Mouse (Mus musculus) MEL (cell line): Measurements from ENCODE around the gene Cir1. TPM values are rescaled to one million over a fixed set of nuclear protein-coding genes. Genes with fewer than 3 reads are reported as not detected.

Source experiments
- DNase-seq: peaks from one replicate; pipeline ENCODE4 v3.0.0; 2011; ENCODE audit warnings: low read depth, low spot score
- H3K27ac ChIP-seq: 2 replicates; pipeline ENCODE4 v1.5.1; 2012; ENCODE audit warnings: low read depth, mild to moderate bottlenecking, control low read depth, low read length, moderate library complexity; ENCODE audit not compliant: control insufficient read depth
- H3K27me3 ChIP-seq, 2 experiments: fragments of 150-350 bp in 1 of 2; sonication (generic) in 1 of 2; 2 replicates each; pipeline ENCODE4 v1.6.1; 2012; ENCODE audit warnings: low read length in 2 of 2, mild to moderate bottlenecking in 2 of 2, improper control_type of control experiment in 1 of 2, moderate library complexity in 1 of 2; ENCODE audit not compliant: insufficient read depth in 2 of 2, control insufficient read depth in 1 of 2
- H3K36me3 ChIP-seq, 2 experiments: 2 replicates each; pipeline ENCODE4 v1.6.1; 2012 to 2014; ENCODE audit warnings: low read length in 2 of 2, improper control_type of control experiment in 1 of 2, inconsistent platforms in 1 of 2, mild to moderate bottlenecking in 1 of 2; ENCODE audit not compliant: insufficient read depth in 2 of 2, control insufficient read depth in 1 of 2
- H3K4me1 ChIP-seq, 2 experiments: fragments of 150-350 bp in 1 of 2; sonication (generic) in 1 of 2; 2 replicates each; pipeline ENCODE4 v1.6.1; 2012; ENCODE audit warnings: low read length in 2 of 2, improper control_type of control experiment in 1 of 2, mild to moderate bottlenecking in 1 of 2; ENCODE audit not compliant: insufficient read depth in 2 of 2, control insufficient read depth in 1 of 2
- H3K4me3 ChIP-seq, 2 experiments: fragments of 150-350 bp in 1 of 2; sonication (generic) in 1 of 2; 2 replicates each; pipeline ENCODE4 v1.5.1; 2012; ENCODE audit warnings: low read depth in 2 of 2, low read length in 2 of 2, mild to moderate bottlenecking in 2 of 2, moderate library complexity in 2 of 2, control low read depth in 1 of 2, improper control_type of control experiment in 1 of 2; ENCODE audit not compliant: control insufficient read depth in 1 of 2, insufficient read depth in 1 of 2
- H3K79me2 ChIP-seq: 2 replicates; pipeline ENCODE4 v1.6.1; 2012; ENCODE audit warnings: mild to moderate bottlenecking, low read length, moderate library complexity; ENCODE audit not compliant: control insufficient read depth, poor library complexity, insufficient read depth
- H3K9ac ChIP-seq: 2 replicates; pipeline ENCODE4 v1.6.1; 2012; ENCODE audit warnings: low read depth, mild to moderate bottlenecking, control low read depth, low read length, moderate library complexity; ENCODE audit not compliant: control insufficient read depth, poor library complexity, severe bottlenecking
- H3K9me3 ChIP-seq: fragments of 150-350 bp; sonication (generic); replicated peaks from 2 replicates; pipeline ENCODE4 v1.6.1; 2012; ENCODE audit warnings: mild to moderate bottlenecking, low read length, improper control_type of control experiment, moderate library complexity; ENCODE audit not compliant: insufficient read depth
- CHD1 ChIP-seq: IDR thresholded peaks from 2 replicates; pipeline ENCODE4 v1.6.1; 2012; ENCODE audit warnings: low read depth, mild to moderate bottlenecking, inconsistent platforms, low read length, improper control_type of control experiment
- CHD2 ChIP-seq: IDR thresholded peaks from 2 replicates; pipeline ENCODE4 v1.6.1; 2011; ENCODE audit warnings: low read length, improper control_type of control experiment
- ELF1 ChIP-seq: IDR thresholded peaks from 2 replicates; pipeline ENCODE4 v1.6.1; 2014; ENCODE audit warnings: low read depth, mild to moderate bottlenecking, inconsistent platforms, low read length, improper control_type of control experiment, moderate library complexity
- ETS1 ChIP-seq: IDR thresholded peaks from 2 replicates; pipeline ENCODE4 v1.6.1; 2012; ENCODE audit warnings: low read depth, mild to moderate bottlenecking, inconsistent platforms, low read length, improper control_type of control experiment, moderate library complexity
- GABPA ChIP-seq: IDR thresholded peaks from 2 replicates; pipeline ENCODE4 v1.6.1; 2012; ENCODE audit warnings: low read depth, mild to moderate bottlenecking, inconsistent platforms, low read length, improper control_type of control experiment, moderate library complexity
- GATA1 ChIP-seq: IDR thresholded peaks from 2 replicates; pipeline ENCODE4 v1.6.1; 2011; ENCODE audit warnings: low read depth, low read length, improper control_type of control experiment
- HCFC1 ChIP-seq: IDR thresholded peaks from 2 replicates; pipeline ENCODE4 v1.6.1; 2012; ENCODE audit warnings: low read depth, mild to moderate bottlenecking, inconsistent platforms, low read length, improper control_type of control experiment, moderate library complexity
- JUND ChIP-seq: IDR thresholded peaks from 2 replicates; pipeline ENCODE4 v1.6.1; 2011; ENCODE audit warnings: low read depth, mild to moderate bottlenecking, improper control_type of control experiment, low read length
- KAT2A ChIP-seq: conservative IDR thresholded peaks from 2 replicates; pipeline ENCODE4 v1.6.1; 2012; ENCODE audit warnings: low read depth, low read length, improper control_type of control experiment, inconsistent platforms
- MAX ChIP-seq: IDR thresholded peaks from 2 replicates; pipeline ENCODE4 v1.6.1; 2011; ENCODE audit warnings: low read length, improper control_type of control experiment
- MEF2A ChIP-seq: IDR thresholded peaks from 2 replicates; pipeline ENCODE4 v1.6.1; 2014; ENCODE audit warnings: low read depth, mild to moderate bottlenecking, inconsistent platforms, low read length, improper control_type of control experiment; ENCODE audit not compliant: poor library complexity, insufficient replicate concordance, severe bottlenecking; ENCODE audit errors: extremely low read depth
- MYB ChIP-seq: IDR thresholded peaks from 2 replicates; pipeline ENCODE4 v1.6.1; 2011; ENCODE audit warnings: mild to moderate bottlenecking, low read depth, low read length, improper control_type of control experiment
- MYC ChIP-seq: IDR thresholded peaks from 2 replicates; pipeline ENCODE4 v1.6.1; 2011; ENCODE audit warnings: low read depth, mild to moderate bottlenecking, low read length, improper control_type of control experiment, moderate library complexity
- NELFE ChIP-seq: IDR thresholded peaks from 2 replicates; pipeline ENCODE4 v1.6.1; 2011; ENCODE audit warnings: low read depth, low read length, improper control_type of control experiment
- NRF1 ChIP-seq: IDR thresholded peaks from 2 replicates; pipeline ENCODE4 v1.6.1; 2014; ENCODE audit warnings: low read depth, mild to moderate bottlenecking, inconsistent platforms, low read length, improper control_type of control experiment, moderate library complexity; ENCODE audit not compliant: poor library complexity, insufficient read depth, severe bottlenecking
- RCOR1 ChIP-seq: IDR thresholded peaks from 2 replicates; pipeline ENCODE4 v1.6.1; 2012; ENCODE audit warnings: low read depth, mild to moderate bottlenecking, inconsistent platforms, low read length, improper control_type of control experiment
- SMC3 ChIP-seq: IDR thresholded peaks from 2 replicates; pipeline ENCODE4 v1.6.1; 2011; ENCODE audit warnings: low read depth, low read length, improper control_type of control experiment
- TBP ChIP-seq: IDR thresholded peaks from 2 replicates; pipeline ENCODE4 v1.8.0; 2011; ENCODE audit warnings: low read depth, low read length, improper control_type of control experiment
- UBTF ChIP-seq: IDR thresholded peaks from 2 replicates; pipeline ENCODE4 v1.6.1; 2012; ENCODE audit warnings: low read depth, mild to moderate bottlenecking, inconsistent platforms, low read length, improper control_type of control experiment, moderate library complexity, borderline replicate concordance; ENCODE audit not compliant: insufficient read depth
- USF2 ChIP-seq, 2 experiments: IDR thresholded peaks; 2 replicates each; pipeline ENCODE4 v1.6.1; 2011 to 2012; ENCODE audit warnings: improper control_type of control experiment in 2 of 2, low read length in 2 of 2, borderline replicate concordance in 1 of 2, inconsistent platforms in 1 of 2, low read depth in 1 of 2, mild to moderate bottlenecking in 1 of 2; ENCODE audit not compliant: insufficient read depth in 1 of 2
- ZMIZ1 ChIP-seq: IDR thresholded peaks from 2 replicates; pipeline ENCODE4 v1.6.1; 2012; ENCODE audit warnings: low read depth, mild to moderate bottlenecking, inconsistent platforms, low read length, improper control_type of control experiment, moderate library complexity
- polyA plus RNA-seq, 2 experiments: library from polyadenylated mRNA; stranded (reverse) in 1 of 2; unstranded in 1 of 2; fragments of >175 nt in 1 of 2; fragments of >200 nt in 1 of 2; gene quantifications; 2 replicates each; pipeline versions ENCODE4 v1.2.1 to v1.2.4; 2012; ENCODE audit warnings: low replicate concordance in 2 of 2, low read depth in 1 of 2; ENCODE audit not compliant: insufficient read length in 2 of 2, insufficient read depth in 1 of 2, missing spikeins in 1 of 2
- total RNA-seq: library from RNA; depleted of rRNA; stranded (reverse); fragments of 300-350 nt; gene quantifications from 2 replicates; pipeline ENCODE4 v1.2.3, GENCODE M21; 2012

Gene Cir1
- total and polyA plus RNA-seq, 3 experiments, result 3.4 to 7.7 TPM; not detected in 1

DNA sequence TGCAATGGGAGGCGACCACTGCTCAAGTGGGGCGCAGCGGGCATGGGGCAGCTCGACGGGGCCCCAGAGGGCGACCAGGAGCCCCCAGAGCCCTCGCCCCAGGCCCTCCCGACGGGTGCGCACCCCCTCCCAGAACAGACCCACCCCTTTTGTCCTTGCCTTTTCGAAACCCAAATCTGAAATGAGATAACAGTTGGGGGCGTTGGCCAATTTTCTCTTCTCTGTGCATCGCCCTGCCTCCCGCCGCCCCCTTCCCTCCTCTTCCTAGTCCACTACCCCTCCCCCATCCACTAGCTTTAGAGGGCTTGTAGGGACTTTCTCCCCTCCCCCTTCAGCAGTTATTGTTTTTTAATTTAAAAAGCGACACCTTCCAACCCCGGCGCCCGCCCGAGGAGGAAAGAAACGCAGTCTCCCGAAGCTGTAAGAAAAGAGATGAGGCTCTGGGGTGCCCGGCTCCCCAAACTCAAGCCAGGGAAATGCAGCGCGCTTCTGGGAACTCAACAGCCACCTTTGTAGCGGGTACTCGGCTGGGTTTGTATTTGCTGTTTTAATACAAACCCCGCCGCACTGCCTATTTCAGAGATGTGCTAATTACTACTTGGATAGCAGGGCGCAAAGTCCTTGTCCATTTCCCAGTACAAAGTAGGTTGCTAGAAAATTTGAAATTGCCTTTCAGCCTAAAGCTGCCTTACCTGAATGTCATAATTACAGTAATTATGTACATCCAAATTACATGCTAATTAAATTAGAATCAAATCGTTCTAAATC lies 33.0 kb downstream of the Cir1 start:
- TF ChIP-seq SMC3 (no peak), UBTF (no peak), ZMIZ1 (no peak), TBP (no peak), CHD1 (no peak)
- no peaks in the 10 kb centered on the region for H3K27me3 ChIP-seq
- H3K9ac ChIP-seq, result peak overlapping the region; percentile 57; the same call in 1 of the 2 replicates
- no peaks in the 10 kb centered on the region for H3K9me3 ChIP-seq
- H3K4me3 ChIP-seq, result peak overlapping the region; percentile 54 to 63
- peak; percentile 14 for DNase-seq
- no peaks in the 10 kb centered on the region for H3K4me1 ChIP-seq
- H3K79me2 ChIP-seq, result no peaks in the 10 kb centered on the region
- no peak overlapping the region for H3K27ac ChIP-seq
- H3K36me3 ChIP-seq, result 0 out of 4 replicates have a peak, but pooled peaks cover 0 to 2% of the 10 kb centered on the region in 2 experiments

DNA sequence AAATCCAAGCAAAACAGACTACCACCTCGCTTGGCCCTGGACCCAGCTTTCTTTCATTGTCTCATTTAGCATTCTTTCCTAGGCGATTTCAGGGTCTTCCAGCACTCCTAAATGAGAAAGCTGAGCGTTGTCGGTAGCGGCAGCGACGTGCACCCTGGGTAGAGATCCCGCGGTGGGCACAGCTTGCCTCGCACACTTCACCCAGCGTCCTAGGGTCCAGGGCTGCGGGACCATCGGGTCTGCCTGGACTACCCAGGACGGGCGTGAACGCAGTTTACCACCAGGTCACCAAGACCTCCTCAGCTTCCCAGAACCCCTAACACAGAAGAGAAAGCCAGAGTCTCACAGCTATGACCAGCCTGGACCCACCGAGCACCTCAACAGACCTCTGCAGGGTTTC lies 33.6 kb downstream of the Cir1 start:
- TF ChIP-seq NRF1 (no peak), SMC3 (no peak), CHD2 (no peak), KAT2A (no peak), USF2 (IDR thresholded peaks at IDR 0.05; ENCODE audit: borderline replicate concordance in 1 of 2, insufficient read depth in 1 of 2, low read depth in 1 of 2, low read length in 2 of 2) (no peak), NELFE (no peak), MYC (no peak), HCFC1 (no peak), RCOR1 (no peak), MAX (no peak), ETS1 (no peak), MYB (no peak), ELF1 (no peak), GATA1 (no peak), MEF2A (no peak), GABPA (no peak), JUND (no peak)
- Histone ChIP-seq H3K9ac (peak overlapping the region; percentile 57), H3K4me1 (no peaks in the 10 kb centered on the region), H3K27ac (no peak overlapping the region; the same call in 1 of the 2 replicates), H3K9me3 (no peaks in the 10 kb centered on the region), H3K36me3 (0 out of 4 replicates have a peak, but pooled peaks cover 0 to 2% of the 10 kb centered on the region in 2 experiments), H3K79me2 (no peaks in the 10 kb centered on the region), H3K4me3 (peak overlapping the region; percentile 54 to 63), H3K27me3 (no peaks in the 10 kb centered on the region)
- DNase-seq, result no peak
